Mouse (Mus musculus) heart, postnatal 0 days (tissue): ENCODE measurements around the gene Myrf.

Source experiments
- CTCF ChIP-seq: IDR thresholded peaks from 2 replicates; pipeline ENCODE4 v1.5.1; 2016; ENCODE audit warnings: antibody characterized with exemption, control low read depth, low read depth
- EP300 ChIP-seq: IDR thresholded peaks from 2 replicates; pipeline ENCODE4 v1.6.1; 2016; ENCODE audit warnings: antibody characterized with exemption, low read depth

GRCm38 (mm10) chr19:10219593-10219992 lies 21.0 kb downstream of the Myrf start:
- TF ChIP-seq CTCF (no peak), EP300 (no peak)
